24 mouse cellular contexts compared by ENCODE assay signal in genomic region chr7:124184693-124185092, GRCm38 (mm10).
A peak's percentile ranks its signal among the peaks of the same experiment; 100 is the strongest.
DNase-seq lines count a peak whose midpoint lies in the region; ATAC-seq and TF ChIP-seq lines count a peak whose summit lies in the region.
"Had no signal": no experiment of that assay in that cellular context is flagged by ENCODE, and none has a peak within 500 bp of the region (broad histone marks: within the 10 kb centered on the region; RNA-seq: fewer than 3 reads in every experiment).

No protein-coding gene starts in this region.

- 72% methylated on average over 1 of the region's 1 CpGs for WGBS in hindbrain, postnatal 0 days
- 59% methylated on average over 1 of the region's 1 CpGs for WGBS in hindbrain, embryonic 12.5 days
- 77% methylated on average over 1 of the region's 1 CpGs for WGBS in midbrain, embryonic 14.5 days
- 84% methylated on average over 1 of the region's 1 CpGs for WGBS in midbrain, embryonic 16.5 days

- no peak for ATAC-seq in hindbrain, postnatal 0 days
- no peak for ATAC-seq in hindbrain, embryonic 12.5 days (ENCODE audit: low FRiP score)
- ATAC-seq in midbrain, embryonic 14.5 days (ENCODE audit: low FRiP score, low TSS enrichment) = no peak
- no peak for ATAC-seq in midbrain, embryonic 16.5 days
- ATAC-seq in megakaryocyte progenitor cell, adult 5-6 weeks (replicated peaks; ENCODE audit: poor library complexity) = no peak
- ATAC-seq: intestine, postnatal 0 days; liver, postnatal 0 days; midbrain, embryonic 15.5 days; Patski had no signal

- H3K9ac ChIP-seq in hindbrain, postnatal 0 days (replicated peaks; ENCODE audit: low read length) = no peak overlapping the region
- no peak overlapping the region for H3K9ac ChIP-seq in hindbrain, embryonic 12.5 days
- no peak overlapping the region for H3K9ac ChIP-seq in midbrain, embryonic 14.5 days (replicated peaks; ENCODE audit: low read length)
- H3K9ac ChIP-seq in midbrain, embryonic 16.5 days (ENCODE audit: low read depth, low read length) = no peak overlapping the region
- H3K9ac ChIP-seq: embryonic facial prominence, embryonic 12.5 days; forebrain, embryonic 12.5 days; liver, postnatal 0 days; midbrain, embryonic 15.5 days had no signal

- H3K27ac ChIP-seq in hindbrain, postnatal 0 days = no peak overlapping the region
- no peak overlapping the region for H3K27ac ChIP-seq in hindbrain, embryonic 12.5 days
- no peak overlapping the region for H3K27ac ChIP-seq in midbrain, embryonic 14.5 days (replicated peaks; ENCODE audit: low read depth, low read length)
- no peak overlapping the region for H3K27ac ChIP-seq in midbrain, embryonic 16.5 days (ENCODE audit: low read length)
- H3K27ac ChIP-seq: embryonic facial prominence, embryonic 12.5 days; forebrain, embryonic 12.5 days; heart, embryonic 10.5 days; hindbrain, embryonic 10.5 days; left cerebral cortex, adult 2 months; midbrain, embryonic 15.5 days had no signal

- intact Hi-C loops in left cerebral cortex, postnatal 4 days (cut with DNase I) = no loop called here
- intact Hi-C loops in left cerebral cortex, postnatal 36 days (cut with DNase I) = no loop called here

- no peaks in the 10 kb centered on the region for H3K4me1 ChIP-seq in hindbrain, postnatal 0 days (ENCODE audit: insufficient read depth, low read length)
- H3K4me1 ChIP-seq in hindbrain, embryonic 12.5 days = no peaks in the 10 kb centered on the region
- H3K4me1 ChIP-seq in midbrain, embryonic 14.5 days (ENCODE audit: control insufficient read depth, insufficient read depth, low read length) = no peaks in the 10 kb centered on the region
- H3K4me1 ChIP-seq in midbrain, embryonic 16.5 days (ENCODE audit: control insufficient read depth, insufficient read depth, low read length) = no peaks in the 10 kb centered on the region
- H3K4me1 ChIP-seq: embryonic facial prominence, embryonic 12.5 days; forebrain, embryonic 12.5 days; heart, embryonic 10.5 days; hindbrain, embryonic 10.5 days; midbrain, embryonic 15.5 days had no signal

- no peaks in the 10 kb centered on the region for H3K27me3 ChIP-seq in hindbrain, postnatal 0 days (ENCODE audit: insufficient read depth, low read length)
- no peaks in the 10 kb centered on the region for H3K27me3 ChIP-seq in hindbrain, embryonic 12.5 days
- H3K27me3 ChIP-seq in midbrain, embryonic 14.5 days (ENCODE audit: control insufficient read depth, insufficient read depth, low read length) = no peaks in the 10 kb centered on the region
- H3K27me3 ChIP-seq in midbrain, embryonic 16.5 days (ENCODE audit: control insufficient read depth, insufficient read depth, low read depth, low read length) = no peaks in the 10 kb centered on the region
- H3K27me3 ChIP-seq: embryonic facial prominence, embryonic 12.5 days; forebrain, embryonic 12.5 days; midbrain, embryonic 15.5 days; Patski had no signal

- H3K4me2 ChIP-seq in hindbrain, postnatal 0 days (ENCODE audit: low read depth, low read length) = no peak overlapping the region
- no peak overlapping the region for H3K4me2 ChIP-seq in hindbrain, embryonic 12.5 days (replicated peaks)
- no peak overlapping the region for H3K4me2 ChIP-seq in midbrain, embryonic 14.5 days (ENCODE audit: low read length)
- H3K4me2 ChIP-seq in midbrain, embryonic 16.5 days (ENCODE audit: low read length) = no peak overlapping the region
- H3K4me2 ChIP-seq: embryonic facial prominence, embryonic 12.5 days; forebrain, embryonic 12.5 days; liver, embryonic 11.5 days; midbrain, embryonic 15.5 days had no signal

- peak; percentile 27 for DNase-seq in hindbrain, postnatal 0 days (ENCODE audit: low spot score)
- DNase-seq in left cerebral cortex, postnatal 4 days = peak; percentile 10
- DNase-seq in left cerebral cortex, postnatal 36 days (ENCODE audit: low spot score in 2 of 2) = no peak
- peak; percentile 44 for DNase-seq in midbrain, embryonic 14.5 days
- DNase-seq in retina, postnatal 1 day = peak; percentile 72
- DNase-seq: adrenal gland, postnatal 36 days; cerebellum, adult 11 months; cerebellum, adult 9-11 months; liver, postnatal 0 days; thymus, adult 18-20 months; thymus, postnatal 4 days had no signal

- no peak for TF ChIP-seq CTCF in hindbrain, postnatal 0 days (IDR thresholded peaks at IDR 0.05; ENCODE audit: low read depth)

- no peaks in the 10 kb centered on the region for H3K36me3 ChIP-seq in hindbrain, postnatal 0 days (ENCODE audit: insufficient read depth, low read length)
- H3K36me3 ChIP-seq in hindbrain, embryonic 12.5 days = no peaks in the 10 kb centered on the region
- H3K36me3 ChIP-seq in midbrain, embryonic 14.5 days (ENCODE audit: control insufficient read depth, insufficient read depth, low read length) = no peaks in the 10 kb centered on the region
- no peaks in the 10 kb centered on the region for H3K36me3 ChIP-seq in midbrain, embryonic 16.5 days (ENCODE audit: control insufficient read depth, insufficient read depth, low read length)
- H3K36me3 ChIP-seq: embryonic facial prominence, embryonic 12.5 days; forebrain, embryonic 12.5 days; heart, embryonic 10.5 days; hindbrain, embryonic 10.5 days; midbrain, embryonic 15.5 days had no signal

- H3K9me3 ChIP-seq in hindbrain, postnatal 0 days (ENCODE audit: low read length) = no peaks in the 10 kb centered on the region
- H3K9me3 ChIP-seq in hindbrain, embryonic 12.5 days (replicated peaks) = no peaks in the 10 kb centered on the region
- H3K9me3 ChIP-seq in midbrain, embryonic 14.5 days (ENCODE audit: control insufficient read depth, low read length) = no peaks in the 10 kb centered on the region
- no peaks in the 10 kb centered on the region for H3K9me3 ChIP-seq in midbrain, embryonic 16.5 days (replicated peaks; ENCODE audit: control insufficient read depth, low read length, poor library complexity, severe bottlenecking)
- H3K9me3 ChIP-seq: embryonic facial prominence, embryonic 12.5 days; forebrain, embryonic 12.5 days; heart, embryonic 10.5 days; hindbrain, embryonic 10.5 days; midbrain, embryonic 15.5 days had no signal

- no peak overlapping the region for H3K4me3 ChIP-seq in hindbrain, postnatal 0 days (ENCODE audit: low read length)
- no peak overlapping the region for H3K4me3 ChIP-seq in hindbrain, embryonic 12.5 days
- H3K4me3 ChIP-seq in midbrain, embryonic 14.5 days (replicated peaks; ENCODE audit: low read depth, low read length) = no peak overlapping the region
- H3K4me3 ChIP-seq in midbrain, embryonic 16.5 days (ENCODE audit: low read depth, low read length) = no peak overlapping the region
- H3K4me3 ChIP-seq: embryonic facial prominence, embryonic 12.5 days; erythroblast, embryonic 14.5 days; forebrain, embryonic 12.5 days; heart, embryonic 10.5 days; hindbrain, embryonic 10.5 days; left cerebral cortex, adult 2 months; midbrain, embryonic 15.5 days had no signal

Comparison
In these comparisons a context has a peak if more than half of its experiments do, and no peak if none do; other contexts are left out.
1. DNase-seq: peak in hindbrain, postnatal 0 days (single experiment), left cerebral cortex, postnatal 4 days (single experiment), midbrain, embryonic 14.5 days (single experiment) and retina, postnatal 1 day (single experiment); none in left cerebral cortex, postnatal 36 days (0 of 2).